Mouse (Mus musculus): ENCODE results near the gene Pole3.

Pole3 gene

DNA sequence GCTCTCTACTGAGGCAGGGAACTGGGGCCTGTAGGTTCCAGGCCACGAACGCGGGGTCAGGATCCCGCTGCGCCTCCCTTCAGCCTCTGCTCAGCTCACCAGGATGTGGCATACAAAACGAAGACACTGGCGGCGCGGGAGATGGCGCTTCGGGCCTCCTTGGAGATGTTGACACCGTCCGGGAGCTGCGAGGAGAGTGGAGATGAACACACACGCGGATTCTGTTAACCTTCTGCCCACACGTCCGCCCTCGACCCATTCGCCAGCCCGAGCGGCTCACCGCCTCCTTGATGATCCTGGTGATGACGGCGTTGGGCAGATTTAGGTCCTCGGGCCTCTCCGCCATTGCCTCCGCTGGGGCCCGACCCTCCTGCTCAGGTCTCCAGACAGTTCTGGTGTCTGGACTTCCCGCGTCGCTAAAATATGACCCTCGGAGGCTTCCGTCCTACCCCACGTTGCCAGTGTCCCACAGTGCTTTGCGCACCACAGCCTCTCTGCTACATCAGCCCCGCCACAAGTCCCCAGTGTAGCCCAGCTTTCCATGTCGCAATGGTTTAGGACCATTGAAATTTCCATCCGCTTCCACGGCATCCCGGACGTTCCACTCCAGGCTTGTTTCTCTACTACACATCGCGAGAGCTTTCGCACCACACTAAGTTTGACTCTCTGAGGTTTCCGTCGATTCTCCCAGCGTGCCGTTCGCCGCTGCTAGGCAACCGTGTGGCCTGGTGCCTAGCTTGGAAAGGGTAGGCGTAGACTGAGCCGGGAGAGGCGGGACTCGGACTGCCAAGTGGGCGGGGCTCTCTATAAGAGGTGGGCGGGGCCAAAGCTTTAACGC, at the start of gene Pole3, which contains the start of gene 4933430I17Rik:
Gene Pole3 (minus strand): TSS at position 418 of the 838 bp plus-strand sequence.
Gene 4933430I17Rik (plus strand): TSS at position 719 of the 838 bp plus-strand sequence.
- DNase-seq (ENCODE audit: low read depth, low spot score), result peak; percentile 94

DNA sequence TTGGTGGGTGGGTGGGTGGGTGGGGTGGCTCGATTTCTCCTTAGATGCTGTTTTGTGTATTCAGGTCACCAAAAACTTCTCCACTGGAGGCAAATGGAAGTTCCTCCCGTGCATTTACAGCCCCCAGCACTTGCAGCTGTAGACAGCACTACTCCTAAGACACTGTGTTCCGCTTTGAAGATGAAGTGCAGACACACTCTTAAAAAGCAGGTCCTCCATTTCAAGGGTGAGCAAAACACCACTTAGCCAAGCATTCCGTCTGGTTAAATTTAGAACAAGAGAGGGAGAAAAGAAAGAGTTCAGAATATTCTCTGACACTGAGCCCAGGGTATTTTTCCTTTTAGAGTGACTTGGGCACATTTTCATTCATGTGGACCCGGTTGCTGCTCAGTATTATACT, 45.2 kb upstream of the Pole3 start:
- no peak for DNase-seq (ENCODE audit: low read depth, low spot score)

DNA sequence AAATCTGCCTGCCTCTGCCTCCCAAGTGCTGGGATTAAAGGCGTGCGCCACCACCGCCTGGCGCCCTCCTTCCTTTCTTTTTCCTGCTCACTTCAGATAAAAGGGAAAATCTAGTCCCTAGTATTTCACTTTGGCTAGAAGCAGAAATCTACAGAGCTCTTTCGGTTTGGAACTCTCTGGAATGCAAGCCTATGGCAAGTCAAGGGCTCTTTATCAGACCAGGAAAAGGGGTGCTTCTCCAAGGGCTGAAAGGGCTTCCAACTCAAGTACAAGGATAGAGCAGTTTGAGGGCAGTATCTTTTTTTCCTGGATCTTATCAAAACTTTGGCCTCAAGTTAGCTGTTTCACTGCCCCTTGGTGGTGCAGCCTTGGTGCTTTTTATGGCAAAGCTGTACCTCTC, 44.7 kb upstream of the Pole3 start:
- no peak for DNase-seq (ENCODE audit: low read depth, low spot score)

DNA sequence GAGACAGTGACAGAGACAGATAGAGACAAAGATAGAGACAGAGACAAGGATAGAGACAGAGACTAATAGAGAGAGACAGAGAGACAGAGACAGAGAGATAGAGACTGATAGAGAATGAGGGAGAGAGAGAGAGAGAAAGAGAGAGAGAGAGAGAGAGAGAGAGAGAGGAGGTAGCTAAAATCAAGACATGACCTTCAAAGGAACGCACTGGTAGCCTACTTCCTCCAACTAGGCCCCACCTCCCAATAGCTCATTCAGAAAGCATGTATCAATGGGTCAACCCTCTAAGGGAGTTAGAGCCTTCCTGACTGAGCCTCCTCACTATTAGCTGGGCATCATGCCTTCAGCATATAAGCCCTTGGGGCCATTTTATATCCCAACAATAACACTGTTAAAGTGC, 43.5 kb upstream of the Pole3 start:
- no peak for DNase-seq (ENCODE audit: low read depth, low spot score)

DNA sequence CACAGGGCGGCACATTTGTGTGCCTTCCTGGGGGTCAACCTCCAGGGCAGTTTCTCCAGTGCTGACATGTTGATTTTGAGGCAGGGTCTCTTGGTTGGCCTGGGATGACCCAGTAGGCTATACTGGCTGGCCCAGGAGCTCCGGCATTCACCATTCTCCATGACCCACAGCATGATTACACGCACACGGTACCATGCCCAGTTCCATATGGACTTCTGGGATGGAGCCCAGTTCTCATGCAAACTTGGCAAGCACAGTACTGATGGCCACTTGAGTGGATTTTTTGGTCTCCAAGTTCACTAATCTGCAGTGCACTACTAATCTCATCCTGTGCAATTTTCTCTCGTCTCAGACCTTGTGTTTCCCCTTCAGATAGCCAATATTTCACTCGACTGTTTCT, 42.8 kb upstream of the Pole3 start:
- no peak for DNase-seq (ENCODE audit: low read depth, low spot score)

DNA sequence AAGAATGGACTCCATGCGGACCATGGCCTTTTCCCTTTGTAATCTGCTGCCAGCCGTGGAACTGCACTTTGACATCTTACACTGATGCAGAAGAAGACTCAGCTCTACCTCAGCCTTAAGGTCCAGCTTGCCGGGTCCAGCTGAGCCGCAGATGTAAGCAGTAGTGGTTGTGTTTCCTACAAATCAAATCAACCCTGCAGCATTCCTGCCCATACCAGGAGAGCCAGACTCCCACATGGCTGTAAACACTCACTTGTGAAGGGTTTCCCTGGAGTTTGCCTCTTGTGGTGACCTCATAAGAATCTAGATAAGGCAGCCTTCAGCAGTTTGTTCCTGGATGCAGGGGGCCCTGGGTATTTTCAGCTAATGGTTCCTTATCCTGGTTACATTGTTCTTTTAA, 41.7 kb upstream of the Pole3 start:
- no peak for DNase-seq (ENCODE audit: low read depth, low spot score)

DNA sequence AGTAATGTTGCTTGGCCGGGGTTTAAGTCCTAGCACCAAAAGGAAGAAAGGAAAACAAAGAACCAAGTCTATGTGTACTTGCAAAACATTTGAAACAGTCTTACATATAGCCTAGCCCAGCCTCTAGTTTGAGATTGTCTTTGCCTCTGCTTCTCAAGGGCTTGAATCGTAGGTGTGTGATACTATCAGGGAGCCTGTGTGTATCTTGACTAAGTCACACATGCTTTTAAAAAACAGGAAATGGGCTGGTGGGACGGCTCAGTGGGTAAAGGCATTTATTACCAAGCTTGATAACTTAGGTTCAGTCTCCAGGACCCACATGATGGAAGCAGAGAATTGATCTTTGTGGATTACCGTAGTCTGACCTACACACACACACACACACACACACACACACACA, 37.1 kb upstream of the Pole3 start:
- DNase-seq (ENCODE audit: low read depth, low spot score), result no peak

DNA sequence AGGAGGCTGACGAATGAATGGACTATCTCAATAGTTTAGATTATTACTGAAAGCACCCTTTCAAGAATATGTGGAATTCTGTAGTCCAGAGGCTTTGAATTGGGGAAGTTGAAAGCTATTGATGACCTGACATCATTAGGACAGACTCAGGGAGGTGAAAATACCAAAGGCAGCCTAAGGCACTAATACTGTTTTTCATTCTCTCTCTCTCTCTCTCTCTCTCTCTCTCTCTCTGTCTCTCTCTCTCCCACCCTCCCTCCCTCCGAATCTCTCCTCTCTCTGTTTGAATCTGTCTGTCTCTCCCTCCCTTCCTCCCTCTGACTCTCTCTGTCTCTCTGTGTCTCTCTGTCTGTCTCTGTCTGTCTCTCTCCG, 36.7 kb upstream of the Pole3 start:
- no peak for DNase-seq (ENCODE audit: low read depth, low spot score)

DNA sequence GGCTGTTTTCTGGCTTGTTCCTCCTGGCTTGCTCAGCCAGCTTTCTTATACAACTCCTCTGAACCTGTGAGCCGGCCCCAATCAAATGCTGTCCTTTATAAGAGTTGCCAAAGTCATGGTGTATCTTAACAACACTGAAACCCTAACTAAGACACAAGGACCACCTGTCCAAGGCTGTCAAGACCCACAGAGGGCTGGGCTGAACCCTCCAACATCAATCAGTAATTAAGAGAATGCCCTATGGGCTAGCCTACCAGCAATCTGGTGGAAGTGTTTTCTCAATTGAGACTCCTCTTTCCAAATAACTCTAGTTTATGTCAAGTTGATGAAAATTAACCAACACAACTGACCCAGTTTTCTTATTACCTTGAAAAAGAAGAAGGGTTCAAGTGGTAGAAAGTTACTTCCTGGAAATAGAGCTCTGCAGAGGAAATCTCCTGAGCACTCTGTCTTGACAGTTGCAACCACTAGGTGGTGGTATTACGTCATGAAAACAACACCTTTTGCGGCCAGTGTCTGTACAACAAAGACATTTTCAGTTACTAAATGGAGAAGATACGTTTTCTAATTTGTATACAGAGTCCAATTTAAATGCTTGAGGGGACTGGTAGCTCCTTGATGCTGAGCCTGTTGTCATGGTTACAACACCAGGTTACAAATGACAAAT, 36.2 kb upstream of the Pole3 start:
- DNase-seq (ENCODE audit: low read depth, low spot score), result peak; percentile 64

DNA sequence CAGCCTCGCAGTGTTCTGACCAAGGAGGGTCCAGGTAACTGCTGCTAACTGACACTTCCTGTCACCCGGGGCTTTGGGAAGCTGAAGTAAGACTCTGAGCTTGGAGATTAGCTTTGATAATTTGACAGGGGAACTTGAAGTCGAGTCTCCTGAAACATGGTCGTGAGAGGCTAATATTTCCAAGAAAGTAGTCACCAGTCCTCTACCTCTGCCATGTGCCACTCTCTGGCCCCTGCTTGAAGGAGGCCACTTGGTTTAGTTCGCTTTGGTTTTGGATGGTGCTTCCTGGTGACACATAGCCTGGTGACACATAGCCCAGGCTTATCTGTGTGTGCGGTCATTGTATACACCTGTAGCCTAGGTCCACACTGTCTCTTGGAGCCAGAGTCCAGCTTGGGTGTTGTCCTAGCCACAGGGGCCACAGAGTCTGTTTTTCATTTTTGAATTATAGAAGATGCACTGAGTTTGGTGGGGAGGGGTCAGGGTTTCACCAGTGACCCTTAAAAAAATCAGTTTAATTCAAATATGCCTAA, 35.0 kb upstream of the Pole3 start, which contains the start of gene Rgs3:
Gene Rgs3 (plus strand): TSS at position 51 of the 533 bp plus-strand sequence.
- DNase-seq (ENCODE audit: low read depth, low spot score), result no peak

DNA sequence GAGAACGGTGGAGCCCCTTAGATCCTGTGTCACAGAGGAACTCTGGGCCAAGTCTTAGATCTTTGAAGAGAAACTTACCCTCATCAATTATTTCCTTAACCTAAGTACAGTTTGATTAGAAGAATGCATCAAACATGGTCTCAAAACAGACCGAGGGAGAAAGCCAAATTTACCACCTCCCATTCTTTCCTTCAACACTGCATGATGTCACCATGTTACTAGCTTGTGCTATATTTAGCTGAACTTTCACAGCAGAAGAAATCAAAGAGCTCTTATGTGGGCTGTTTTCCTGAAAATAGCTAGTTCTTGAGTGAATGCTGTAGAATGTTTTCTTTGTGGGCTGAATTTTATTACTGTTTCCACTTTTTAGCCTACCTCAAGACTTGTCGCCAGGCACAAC, 32.6 kb upstream of the Pole3 start:
- peak; percentile 43 for DNase-seq (ENCODE audit: low read depth, low spot score)

DNA sequence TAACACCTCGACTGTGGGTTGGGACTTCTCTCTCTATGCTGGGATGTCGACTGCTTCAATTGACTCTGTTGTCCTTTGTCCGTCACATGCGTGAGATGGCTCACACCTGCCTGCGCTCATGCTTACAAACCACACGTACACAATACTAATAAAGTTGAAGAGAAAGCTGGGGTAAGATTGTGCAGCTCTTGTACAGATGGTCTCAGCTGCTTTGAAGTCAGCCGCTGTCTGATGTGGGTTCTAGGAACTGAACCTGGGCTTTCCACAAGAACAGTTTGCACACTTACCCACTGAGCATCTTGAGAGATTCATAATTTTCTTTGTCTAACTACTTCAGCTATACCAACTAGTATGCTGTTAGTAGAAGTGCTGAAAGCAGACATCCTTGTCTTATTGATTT, 27.1 kb upstream of the Pole3 start:
- DNase-seq (ENCODE audit: low read depth, low spot score), result no peak

DNA sequence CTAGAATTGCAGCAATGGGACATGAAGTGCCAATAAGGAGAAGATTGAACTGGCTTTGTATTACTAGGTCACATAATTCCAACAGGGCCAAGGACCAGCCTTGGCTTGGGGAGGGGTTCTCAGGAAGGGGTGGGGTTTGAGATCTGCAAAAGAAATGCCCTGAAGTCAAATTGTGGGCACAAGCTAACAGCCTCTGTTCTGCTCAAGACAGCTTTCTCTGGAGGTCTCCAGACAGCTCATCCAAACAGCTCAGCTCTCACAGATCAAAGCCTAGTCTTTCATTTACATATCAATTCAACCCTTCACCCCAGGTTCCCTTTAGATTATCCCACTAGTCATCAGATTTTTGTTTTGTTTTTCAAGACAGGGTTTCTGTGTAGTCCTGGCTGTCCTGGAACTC, 19.9 kb upstream of the Pole3 start:
- no peak for DNase-seq (ENCODE audit: low read depth, low spot score)

DNA sequence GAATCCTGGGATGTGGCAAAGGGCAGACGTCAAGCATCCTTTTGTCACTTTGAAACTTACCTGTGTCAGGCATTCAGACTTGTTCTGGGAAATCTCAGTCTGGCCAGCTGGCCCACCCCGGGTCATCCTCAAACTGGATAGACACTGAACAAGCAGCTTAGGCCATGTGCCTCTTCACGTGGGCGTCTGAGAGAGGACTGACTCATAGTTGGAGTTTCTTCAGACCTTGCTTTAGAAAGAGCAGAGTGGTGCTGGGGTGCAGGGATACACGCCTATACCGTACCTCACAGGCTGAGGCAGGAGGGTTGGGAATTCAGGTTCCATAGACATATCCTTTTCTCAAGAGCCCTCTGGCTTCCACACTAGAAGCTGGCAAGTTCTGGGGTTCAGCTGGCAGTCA, 18.9 kb upstream of the Pole3 start:
- DNase-seq (ENCODE audit: low read depth, low spot score), result no peak

DNA sequence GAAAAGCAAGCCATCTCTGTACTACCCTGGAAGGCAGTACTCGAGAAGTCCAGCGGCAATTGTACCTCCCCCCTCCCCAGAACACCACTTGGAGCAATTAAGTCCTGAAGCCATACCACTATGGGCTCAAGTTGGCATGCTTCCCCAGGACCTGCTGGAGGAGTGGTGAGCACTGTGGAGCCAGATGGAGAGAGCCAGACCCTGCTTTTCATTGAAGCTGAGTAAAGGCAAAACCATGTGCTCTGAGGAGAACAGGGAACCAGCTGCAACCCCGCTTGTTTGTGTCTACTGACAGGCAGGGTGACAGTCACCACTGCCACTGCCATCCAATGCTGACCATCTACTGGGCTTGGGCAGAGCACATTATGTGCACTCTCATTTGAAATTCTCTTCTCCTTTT, 16.9 kb upstream of the Pole3 start:
- DNase-seq (ENCODE audit: low read depth, low spot score), result no peak

DNA sequence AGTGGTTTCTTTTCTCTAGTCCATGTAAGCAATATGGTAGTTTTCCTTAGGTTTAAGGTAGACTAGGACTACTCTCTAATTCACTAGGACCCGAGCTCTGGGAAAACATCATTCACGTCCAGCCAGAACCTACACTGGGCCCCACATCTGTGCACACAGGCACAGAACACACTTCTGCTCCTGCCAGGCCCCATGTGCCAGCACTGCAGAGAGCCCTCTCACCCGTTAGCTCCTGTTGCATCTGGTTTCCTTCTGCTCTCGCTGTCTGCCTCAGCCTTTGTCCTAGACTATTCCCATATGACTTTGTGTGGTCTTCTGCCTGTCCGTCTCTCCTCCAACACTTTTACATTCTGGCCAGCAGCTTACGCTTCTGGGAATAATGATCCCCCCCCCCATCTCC, 8.9 kb upstream of the Pole3 start:
- DNase-seq (ENCODE audit: low read depth, low spot score), result no peak

DNA sequence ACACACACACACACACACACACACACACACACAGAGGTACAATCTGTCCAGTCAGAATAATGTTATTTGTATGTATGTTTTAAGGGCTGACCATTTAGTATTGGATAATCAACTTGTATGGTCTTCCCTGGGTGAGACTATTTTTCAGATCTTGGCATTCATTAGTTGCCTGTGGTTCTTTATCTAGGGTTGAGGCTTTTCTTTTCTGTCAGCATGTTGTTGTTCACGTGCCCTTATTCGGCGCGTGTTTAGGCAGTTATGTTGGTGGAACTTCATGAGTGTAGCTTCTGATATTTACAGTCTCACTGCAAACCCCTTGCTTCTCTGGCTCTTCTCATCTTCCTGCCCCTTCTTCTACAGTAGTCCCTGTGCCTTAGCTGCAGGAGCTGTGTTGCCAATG, 2.8 kb upstream of the Pole3 start:
- DNase-seq (ENCODE audit: low read depth, low spot score), result no peak

DNA sequence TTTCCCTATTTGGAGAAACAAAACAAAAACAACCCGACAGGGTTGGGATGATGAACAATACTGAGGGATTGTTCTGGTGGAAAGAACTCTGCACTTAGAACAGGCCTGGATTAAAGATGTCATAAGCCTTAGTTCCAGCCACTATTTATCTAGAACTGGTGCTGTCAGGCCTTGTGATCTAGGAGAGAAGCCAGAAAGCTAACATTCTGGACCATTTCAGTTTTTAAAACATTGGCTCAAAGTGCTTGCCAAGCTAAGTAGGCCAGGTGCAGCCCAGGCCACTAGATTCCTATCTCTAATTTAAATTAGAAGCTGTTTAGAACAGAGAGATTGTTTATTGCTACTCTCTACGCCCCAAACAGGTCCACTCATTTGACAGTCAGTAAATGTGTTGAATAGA, 1.4 kb upstream of the Pole3 start:
- no peak for DNase-seq (ENCODE audit: low read depth, low spot score)

DNA sequence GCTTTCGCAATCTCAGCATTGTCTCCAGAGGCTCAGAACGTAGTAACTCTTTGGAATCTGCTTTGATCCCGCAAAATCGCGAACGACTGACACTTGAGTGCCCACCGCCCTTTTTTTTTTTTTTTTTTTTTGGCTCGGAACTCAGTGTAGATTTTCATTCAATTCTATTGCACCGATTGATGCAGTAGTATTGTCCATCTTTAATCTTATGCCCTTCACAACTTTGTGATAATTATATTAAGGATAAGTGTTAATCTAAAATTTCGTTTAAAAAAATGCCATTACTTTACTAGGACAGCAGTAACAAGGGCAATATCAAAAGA, 582 bp upstream of the Pole3 start:
- DNase-seq (ENCODE audit: low read depth, low spot score), result no peak

DNA sequence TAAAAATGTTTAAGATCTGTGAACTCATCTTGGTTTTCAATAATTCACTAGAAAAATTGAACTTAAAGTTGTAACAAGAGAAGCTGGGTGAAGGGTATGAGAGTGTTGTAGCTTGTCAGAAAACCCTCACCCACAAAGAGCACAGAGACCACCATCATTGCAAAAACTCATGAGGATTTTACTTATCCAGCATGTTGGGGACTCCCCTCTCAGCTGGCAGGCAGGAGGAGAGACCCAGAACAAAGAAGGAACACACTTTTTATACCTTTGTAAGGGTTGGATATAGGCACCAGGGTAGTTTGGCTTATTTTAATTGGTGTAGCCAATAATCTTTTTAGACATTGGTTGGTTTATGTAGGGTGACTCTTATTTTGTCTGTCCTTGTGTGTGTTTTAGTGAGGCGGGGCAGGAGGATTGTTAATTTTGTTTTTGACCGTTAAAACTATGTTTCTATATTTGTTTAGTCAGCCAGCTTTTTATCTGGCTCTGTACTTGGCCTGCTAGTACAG, 3.9 kb downstream of the Pole3 start:
- no peak for DNase-seq (ENCODE audit: low read depth, low spot score)

DNA sequence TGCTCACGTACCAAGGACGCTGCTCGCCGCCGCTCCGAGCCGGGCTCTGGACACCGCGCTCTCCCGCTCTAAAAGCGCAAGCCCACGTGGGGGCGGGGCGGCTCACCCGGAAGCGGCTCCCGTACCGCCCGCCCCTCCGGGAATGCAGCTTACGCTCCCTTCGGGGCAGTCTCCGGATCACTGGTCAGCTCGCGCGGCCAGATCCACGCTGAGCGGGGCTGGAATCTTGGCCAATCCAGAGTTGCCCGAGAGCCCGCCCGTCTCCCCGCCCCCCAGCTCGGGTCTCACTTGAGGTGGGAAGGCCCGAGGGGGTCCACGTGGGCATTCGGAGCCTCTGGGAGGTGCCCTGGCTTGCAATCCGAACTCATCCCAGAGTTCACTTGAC, 5.0 kb downstream of the Pole3 start, which contains the start of gene Alad:
Gene Alad (minus strand): TSS at position 70 of the 385 bp plus-strand sequence.
- DNase-seq (ENCODE audit: low read depth, low spot score), result peak; percentile 51

DNA sequence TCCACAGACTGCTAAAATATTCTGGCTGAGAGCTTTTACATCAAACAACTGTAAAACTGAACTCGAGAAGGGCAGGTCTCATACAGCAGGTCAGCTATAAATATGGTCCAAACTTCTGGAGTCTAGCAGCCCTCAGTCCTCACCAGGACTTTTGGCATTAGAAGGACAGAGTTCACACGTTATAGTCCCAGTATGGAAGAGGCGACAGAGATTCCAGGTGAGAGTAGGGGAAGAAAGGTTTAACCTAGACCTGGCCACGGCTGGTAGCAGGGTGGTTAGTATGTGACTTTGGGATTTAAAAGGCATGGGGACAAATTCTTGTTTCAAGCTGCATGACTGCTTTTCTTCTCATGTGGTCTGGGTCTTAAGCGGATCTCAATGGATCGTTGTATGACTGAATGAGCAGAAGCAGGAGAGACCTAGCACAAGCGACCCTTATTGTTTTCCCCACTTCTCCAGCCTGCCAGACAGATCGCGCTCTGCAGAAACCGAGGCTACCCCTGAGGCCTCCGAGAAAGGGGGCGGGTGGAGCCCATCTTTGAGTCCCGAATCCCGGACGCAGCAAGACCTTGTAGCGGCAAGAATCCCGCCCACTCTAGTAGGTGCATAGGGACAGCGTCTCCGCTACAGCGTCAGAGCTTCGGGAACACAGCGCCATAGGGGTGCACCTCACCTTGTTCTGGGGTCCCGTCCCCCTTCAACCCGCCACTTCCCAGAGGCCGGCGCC, 5.6 kb downstream of the Pole3 start:
- DNase-seq (ENCODE audit: low read depth, low spot score), result no peak

All from telencephalon, adult 2 months (tissue).